8 mouse cellular contexts compared by ENCODE assay signal in genomic region chr1:165235846-165236245, GRCm38 (mm10). TPM values are rescaled to one million over a fixed set of nuclear protein-coding genes. Genes with fewer than 3 reads are reported as not detected.
A peak's percentile ranks its signal among the peaks of the same experiment; 100 is the strongest.
DNase-seq lines count a peak whose midpoint lies in the region; ATAC-seq and TF ChIP-seq lines count a peak whose summit lies in the region.

No protein-coding gene starts in this region.

- H3K36me3 ChIP-seq in kidney, embryonic 14.5 days (ENCODE audit: control insufficient read depth, insufficient read depth, low read length) = no peaks in the 10 kb centered on the region
- H3K36me3 ChIP-seq in forebrain, postnatal 0 days (ENCODE audit: insufficient read depth) = no peaks in the 10 kb centered on the region
- H3K36me3 ChIP-seq in midbrain, embryonic 10.5 days = peaks cover 3% of the 10 kb centered on the region; the same call in 1 of the 2 replicates

- TF ChIP-seq POLR2A in bone marrow, adult 2 months (IDR thresholded peaks at IDR 0.05; ENCODE audit: borderline replicate concordance, control insufficient read depth, low read depth, low read length) = no peak

- H3K4me3 ChIP-seq in kidney, embryonic 14.5 days (ENCODE audit: low read length) = peak overlapping the region; percentile 89
- peak overlapping the region; percentile 92 for H3K4me3 ChIP-seq in bone marrow, adult 2 months (replicated peaks; ENCODE audit: control insufficient read depth, low read depth, low read length)
- H3K4me3 ChIP-seq in forebrain, postnatal 0 days (ENCODE audit: low read depth, low read length) = peak overlapping the region; percentile 78
- peak overlapping the region; percentile 85 for H3K4me3 ChIP-seq in midbrain, embryonic 10.5 days

- TF ChIP-seq CTCF in bone marrow, adult 2 months (IDR thresholded peaks at IDR 0.05; ENCODE audit: control insufficient read depth, insufficient read depth, low read length) = no peak
- TF ChIP-seq CTCF in forebrain, postnatal 0 days (IDR thresholded peaks at IDR 0.05; ENCODE audit: low read depth) = no peak

- H3K27ac ChIP-seq in kidney, embryonic 14.5 days (ENCODE audit: low read depth, low read length) = peak overlapping the region; percentile 86; the same call in 1 of the 2 replicates
- no peak overlapping the region for H3K27ac ChIP-seq in bone marrow, adult 2 months (ENCODE audit: control insufficient read depth, insufficient read depth, low read depth, low read length, poor library complexity)
- H3K27ac ChIP-seq in forebrain, postnatal 0 days (ENCODE audit: low read depth, low read length) = peak overlapping the region; percentile 85; the same call in 1 of the 2 replicates
- H3K27ac ChIP-seq in midbrain, embryonic 10.5 days (replicated peaks) = peak overlapping the region; percentile 91

- peaks cover 9% of the 10 kb centered on the region; the same call in 1 of the 2 replicates for H3K4me1 ChIP-seq in kidney, embryonic 14.5 days (ENCODE audit: control insufficient read depth, insufficient read depth, low read length)
- H3K4me1 ChIP-seq in bone marrow, adult 2 months (ENCODE audit: control insufficient read depth, insufficient read depth, low read length) = no peaks in the 10 kb centered on the region
- peaks cover 12% of the 10 kb centered on the region for H3K4me1 ChIP-seq in forebrain, postnatal 0 days (ENCODE audit: insufficient read depth)
- H3K4me1 ChIP-seq in midbrain, embryonic 10.5 days = peaks cover 26% of the 10 kb centered on the region

- 10% methylated on average over 10 of the region's 10 CpGs for WGBS in kidney, embryonic 14.5 days
- 11% methylated on average over 10 of the region's 10 CpGs for WGBS in bone marrow, adult 2 months
- 14% methylated on average over 10 of the region's 10 CpGs for WGBS in forebrain, postnatal 0 days
- 19% methylated on average over 10 of the region's 10 CpGs for WGBS in midbrain, embryonic 10.5 days

- no peak for DNase-seq in kidney, adult 8-10 months
- DNase-seq in forebrain, postnatal 0 days = no peak
- DNase-seq in midbrain, embryonic 10.5 days (ENCODE audit: low spot score) = no peak
- DNase-seq in urinary bladder, postnatal 10 days (ENCODE audit: low spot score) = no peak
- no peak for DNase-seq in layer of hippocampus, postnatal 14 days (ENCODE audit: low spot score in 2 of 2)
- no peak for DNase-seq in gastrocnemius, adult 8-10 months (ENCODE audit: low spot score in 2 of 2)

- peak overlapping the region; percentile 85 for H3K4me2 ChIP-seq in kidney, embryonic 14.5 days (replicated peaks; ENCODE audit: low read depth, low read length)
- peak overlapping the region; percentile 67 for H3K4me2 ChIP-seq in forebrain, postnatal 0 days (ENCODE audit: low read depth)

- H3K9ac ChIP-seq in kidney, embryonic 14.5 days (ENCODE audit: low read depth, low read length) = peak overlapping the region; percentile 71
- H3K9ac ChIP-seq in forebrain, postnatal 0 days = peak overlapping the region; percentile 70

- no peaks in the 10 kb centered on the region for H3K9me3 ChIP-seq in kidney, embryonic 14.5 days (ENCODE audit: control insufficient read depth, low read length)
- no peaks in the 10 kb centered on the region for H3K9me3 ChIP-seq in forebrain, postnatal 0 days (ENCODE audit: low read length)
- no peaks in the 10 kb centered on the region for H3K9me3 ChIP-seq in midbrain, embryonic 10.5 days (replicated peaks)

- no peaks in the 10 kb centered on the region for H3K27me3 ChIP-seq in kidney, embryonic 14.5 days (ENCODE audit: control insufficient read depth, insufficient read depth, low read length)
- no peaks in the 10 kb centered on the region for H3K27me3 ChIP-seq in forebrain, postnatal 0 days (ENCODE audit: insufficient read depth, low read length)
- H3K27me3 ChIP-seq in midbrain, embryonic 10.5 days (ENCODE audit: low read depth, poor library complexity, severe bottlenecking) = no peaks in the 10 kb centered on the region

- ATAC-seq in kidney, embryonic 14.5 days (ENCODE audit: low FRiP score, low TSS enrichment) = no peak
- no peak for ATAC-seq in forebrain, postnatal 0 days

RNA-seq across cellular contexts. Expression of gene Tiprl, which starts 0.9 kb away (rescaled TPM):
- polyA plus RNA-seq in kidney, embryonic 14.5 days (2014; fragmentation: Nextera tagmentation; extraction: Ambion mirVana) = 94.5 and 103 TPM in 2 replicates
- polyA plus RNA-seq in bone marrow, adult 2 months (2011; ENCODE audit: insufficient read depth, insufficient read length, low replicate concordance, missing spikeins) = 19.4 and 33.0 TPM in 2 replicates
- total RNA-seq in forebrain, postnatal 0 days (2014; rRNA removed) = 52.4 and 54.8 TPM in 2 replicates
- 151 and 152 TPM in 2 replicates for polyA plus RNA-seq in forebrain, postnatal 0 days (2015; fragmentation: Nextera tagmentation; extraction: Ambion mirVana)
- polyA plus RNA-seq in midbrain, embryonic 10.5 days (2016; fragmentation: Nextera tagmentation; extraction: Ambion mirVana) = 91.5 and 99.2 TPM in 2 replicates
- 10 to 100 TPM; 60.8 to 62.5 TPM for total RNA-seq in layer of hippocampus, postnatal 14 days (2021)
- 10 to 100 TPM; 18.6 to 21.7 (median 19.5) TPM for total RNA-seq in gastrocnemius, adult 8-10 months (2022)

RNA-seq across cellular contexts. Expression of gene Sft2d2, which starts 41.6 kb away (rescaled TPM):
- 13.9 and 28.7 TPM in 2 replicates for polyA plus RNA-seq in kidney, embryonic 14.5 days (2014; fragmentation: Nextera tagmentation; extraction: Ambion mirVana)
- 6.4 and 14.3 TPM in 2 replicates for polyA plus RNA-seq in bone marrow, adult 2 months (2011; ENCODE audit: insufficient read depth, insufficient read length, low replicate concordance, missing spikeins)
- 7.5 and 8.8 TPM in 2 replicates for total RNA-seq in forebrain, postnatal 0 days (2014; rRNA removed)
- polyA plus RNA-seq in forebrain, postnatal 0 days (2015; fragmentation: Nextera tagmentation; extraction: Ambion mirVana) = 3.3 and 4.6 TPM in 2 replicates
- 7.6 and 7.7 TPM in 2 replicates for polyA plus RNA-seq in midbrain, embryonic 10.5 days (2016; fragmentation: Nextera tagmentation; extraction: Ambion mirVana)
- 1 to 10 TPM; 8.3 to 9.7 TPM for total RNA-seq in layer of hippocampus, postnatal 14 days (2021)
- total RNA-seq in gastrocnemius, adult 8-10 months (2022) = 10 to 100 TPM in 3 of 4 experiments, 1 to 10 TPM in 1; 8.7 to 10.7 (median 10.3) TPM

RNA-seq across cellular contexts. Expression of gene Gpr161, which starts 59.7 kb away (rescaled TPM):
- 2.0 and 2.4 TPM in 2 replicates for polyA plus RNA-seq in kidney, embryonic 14.5 days (2014; fragmentation: Nextera tagmentation; extraction: Ambion mirVana)
- polyA plus RNA-seq in bone marrow, adult 2 months (2011; ENCODE audit: insufficient read depth, insufficient read length, low replicate concordance, missing spikeins) = 0.14 and 0.65 TPM in 2 replicates
- 40.9 and 51.0 TPM in 2 replicates for total RNA-seq in forebrain, postnatal 0 days (2014; rRNA removed)
- 2.5 and 2.8 TPM in 2 replicates for polyA plus RNA-seq in forebrain, postnatal 0 days (2015; fragmentation: Nextera tagmentation; extraction: Ambion mirVana)
- polyA plus RNA-seq in midbrain, embryonic 10.5 days (2016; fragmentation: Nextera tagmentation; extraction: Ambion mirVana) = 1.4 and 1.6 TPM in 2 replicates
- 10 to 100 TPM; 56.5 to 63.7 TPM for total RNA-seq in layer of hippocampus, postnatal 14 days (2021)
- total RNA-seq in gastrocnemius, adult 8-10 months (2022) = under 1 TPM; 0.68 to 0.96 (median 0.80) TPM
